Mouse (Mus musculus) B cell, adult 67 days (primary cell): Measurements from ENCODE around the gene Il1rl1. TPM values are rescaled to one million over a fixed set of nuclear protein-coding genes. Genes with fewer than 3 reads are reported as not detected.

Source experiments
- total RNA-seq, 2 experiments: library from RNA; stranded (reverse); gene quantifications; 4 replicates each; pipeline ENCODE4 v1.2.4; 2023

Il1rl1 gene
- total RNA-seq: under 1 TPM in 1 of 2 experiments, not detected in 1; 0.64 TPM

GRCm38 (mm10) chr1:40428910-40429675 is at the start of gene Il1rl1:
TSS of gene Il1rl1 (plus strand) at chr1:40429570.

GRCm38 (mm10) chr1:40465477-40466430 is 36.4 kb downstream of the Il1rl1 start, which contains the start of gene Il18r1:
TSS of gene Il18r1 (plus strand) at chr1:40465552.

Other genes starting within 250 kb of the Il1rl1 start
- not detected for gene Il1r1, start 204.5 kb upstream of the Il1rl1 start, total RNA-seq
- gene Il1rl2, start 105.0 kb upstream of the Il1rl1 start, total RNA-seq: under 1 TPM; 0.29 to 0.65 TPM
- 1 to 10 TPM; 1.8 to 1.9 TPM for gene Il18r1, start 36.0 kb downstream of the Il1rl1 start, total RNA-seq
- gene Il18rap, start 85.8 kb downstream of the Il1rl1 start, total RNA-seq: under 1 TPM; 0.12 to 0.93 TPM
- gene Slc9a4, start 150.5 kb downstream of the Il1rl1 start, total RNA-seq: not detected